Mouse (Mus musculus): Measurements from ENCODE around the gene Gcc1.

The Gcc1 gene

DNA sequence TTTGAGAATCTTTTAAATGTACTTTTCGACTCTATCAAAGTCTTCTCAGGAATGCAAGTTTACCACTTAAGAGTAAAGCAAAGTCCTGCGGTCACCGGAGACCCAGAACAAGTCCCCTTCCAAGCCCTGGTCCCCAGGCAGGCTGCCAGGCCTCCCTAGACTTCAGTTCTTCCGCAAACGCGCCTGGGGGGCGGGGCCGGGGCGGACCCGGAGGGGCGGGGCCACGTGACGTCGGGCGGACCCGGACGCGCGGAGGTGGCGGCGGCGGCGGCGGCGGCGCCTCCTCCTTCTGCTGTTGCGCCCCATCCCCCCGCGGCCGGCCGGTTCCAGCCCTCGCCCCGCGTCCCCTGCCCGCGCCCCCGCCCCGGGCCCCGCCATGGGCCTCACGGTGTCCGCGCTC is 4.9 kb downstream of the Gcc1 start, which contains the start of gene Arf5:
TSS of gene Arf5 (plus strand) at position 248 of the 400 bp plus-strand sequence.
- in situ Hi-C loops (cut with MseI, MboI): loop anchor here in 1 of 2 experiments (10.0 kb wide), 1 partner anchor 51 kb away; the partner anchor contains the start of gene Snd1

DNA sequence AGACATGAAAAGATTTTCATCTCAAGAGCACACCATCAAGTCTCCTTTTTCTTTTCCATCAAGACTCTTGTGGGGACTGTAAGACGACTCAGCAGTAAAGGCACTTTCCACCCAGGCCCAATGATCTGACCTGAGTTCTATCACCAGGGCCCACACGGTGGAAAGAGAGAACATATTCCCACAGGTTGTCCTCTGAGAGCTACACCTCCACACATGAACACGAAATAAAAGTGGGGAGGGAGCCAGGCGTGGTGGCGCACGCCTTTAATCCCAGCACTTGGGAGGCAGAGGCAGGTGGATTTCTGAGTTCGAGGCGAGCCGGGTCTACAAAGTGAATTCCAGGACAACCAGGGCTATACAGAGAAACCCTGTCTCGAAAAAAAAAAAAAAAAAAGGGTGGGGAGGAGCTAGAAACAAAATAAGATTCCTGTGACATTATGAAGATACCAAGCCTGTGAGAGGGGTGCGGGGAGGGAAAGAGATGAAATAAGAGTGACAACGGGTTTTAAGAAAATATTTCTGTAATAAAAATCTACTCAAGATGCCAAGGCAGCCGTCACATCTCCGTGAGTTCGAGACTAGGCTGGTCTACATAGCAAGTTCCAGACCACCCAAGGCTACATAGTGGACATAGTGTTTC is 5.4 kb downstream of the Gcc1 start:
- in situ Hi-C loops (cut with MseI, MboI): loop anchor here in 1 of 2 experiments (10.0 kb wide), 1 partner anchor 52 kb away; the partner anchor contains the start of gene Snd1

DNA sequence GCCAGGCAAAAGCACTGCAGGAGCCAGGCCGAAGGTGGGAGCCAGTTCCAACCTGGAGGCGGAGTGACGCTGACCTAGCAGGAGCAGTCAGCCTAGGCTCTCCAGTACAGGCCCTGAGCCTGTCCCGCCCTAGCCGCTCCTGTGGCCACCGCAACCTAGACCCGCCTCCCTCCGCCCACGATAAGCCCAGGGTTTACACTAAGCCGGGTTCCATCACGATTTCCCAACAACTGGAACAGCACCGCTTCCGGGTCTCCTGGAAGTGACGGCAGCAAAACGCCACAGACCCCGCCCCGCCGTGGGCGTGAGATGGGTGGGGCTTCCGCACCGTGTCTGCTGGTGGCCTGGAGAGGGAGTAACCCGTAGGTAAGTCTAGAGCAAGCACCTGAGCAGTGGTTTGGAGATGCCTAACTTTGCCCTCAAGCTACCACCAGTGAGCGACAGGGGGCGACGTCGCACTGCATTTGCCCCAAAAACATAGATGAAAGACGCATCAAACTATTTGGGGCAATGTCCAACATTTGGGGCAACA is 6.7 kb downstream of the Gcc1 start:
- in situ Hi-C loops (cut with MseI, MboI): loop anchor here in 1 of 2 experiments (10.0 kb wide), 1 partner anchor 53 kb away; the partner anchor contains the start of gene Snd1

DNA sequence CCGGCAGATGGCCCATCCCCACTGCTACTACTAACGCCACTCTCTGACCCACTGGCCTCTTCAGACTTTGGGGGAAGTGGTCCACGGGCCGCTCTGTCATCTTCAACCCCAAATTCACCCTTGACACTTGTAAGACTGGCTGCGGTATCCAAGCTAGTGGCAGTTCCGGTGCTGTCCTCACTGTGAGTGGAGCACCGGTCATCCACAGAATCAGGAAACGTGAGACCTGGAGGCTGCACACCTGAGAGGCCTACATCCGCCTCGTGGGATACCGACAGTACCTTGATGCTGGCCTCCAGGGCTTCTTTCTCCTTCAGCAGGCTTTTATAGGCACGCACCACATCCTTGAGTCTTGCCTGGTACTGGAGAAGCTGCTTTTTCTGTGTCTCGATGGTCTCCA is 7.3 kb downstream of the Gcc1 start:
- in situ Hi-C loops (cut with MseI, MboI): loop anchor here in 1 of 2 experiments (10.0 kb wide), 1 partner anchor 54 kb away; the partner anchor contains the start of gene Snd1

DNA sequence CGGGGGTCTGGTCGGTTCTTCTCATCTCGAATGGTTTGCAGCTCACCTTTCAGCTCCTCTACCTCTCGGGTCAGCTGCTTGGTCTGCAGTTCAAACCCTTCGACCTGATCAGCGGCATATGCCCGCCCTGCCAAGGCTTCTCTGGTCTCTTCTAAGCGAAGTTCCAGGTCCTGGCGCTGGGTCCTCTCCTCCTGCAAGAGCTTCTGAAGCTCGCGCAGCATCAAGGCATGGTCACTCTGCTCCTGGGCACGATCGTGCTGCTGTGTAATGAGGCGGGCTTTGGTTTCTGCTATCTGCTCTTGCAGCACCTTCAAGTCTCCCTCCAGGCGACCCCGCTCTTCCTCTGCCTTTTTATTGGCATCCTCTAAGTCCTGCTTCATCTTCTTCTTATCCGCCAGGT is 7.8 kb downstream of the Gcc1 start:
- in situ Hi-C loops (cut with MseI, MboI): loop anchor here in 1 of 2 experiments (10.0 kb wide), 1 partner anchor 54 kb away; the partner anchor contains the start of gene Snd1

DNA sequence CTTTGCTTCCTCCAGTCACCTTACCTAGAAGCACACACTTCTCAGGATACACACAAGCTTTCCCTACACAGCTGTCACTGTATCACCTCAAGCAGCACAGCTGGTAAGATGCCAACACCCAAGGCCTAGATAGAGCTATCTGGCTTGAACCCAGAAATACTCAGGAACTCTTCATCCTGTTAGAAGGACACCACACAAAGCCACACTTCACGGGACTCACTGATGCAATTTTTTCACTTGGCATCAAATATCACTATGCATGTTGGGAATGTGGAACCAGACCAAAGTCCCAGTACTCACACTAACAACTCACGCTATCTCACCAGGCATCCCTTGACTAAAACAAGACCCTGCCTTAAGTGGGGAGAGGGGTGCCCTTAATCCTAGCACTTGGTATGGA is 8.5 kb downstream of the Gcc1 start:
- in situ Hi-C loops (cut with MseI, MboI): loop anchor here in 1 of 2 experiments (10.0 kb wide), 1 partner anchor 55 kb away; the partner anchor contains the start of gene Snd1

DNA sequence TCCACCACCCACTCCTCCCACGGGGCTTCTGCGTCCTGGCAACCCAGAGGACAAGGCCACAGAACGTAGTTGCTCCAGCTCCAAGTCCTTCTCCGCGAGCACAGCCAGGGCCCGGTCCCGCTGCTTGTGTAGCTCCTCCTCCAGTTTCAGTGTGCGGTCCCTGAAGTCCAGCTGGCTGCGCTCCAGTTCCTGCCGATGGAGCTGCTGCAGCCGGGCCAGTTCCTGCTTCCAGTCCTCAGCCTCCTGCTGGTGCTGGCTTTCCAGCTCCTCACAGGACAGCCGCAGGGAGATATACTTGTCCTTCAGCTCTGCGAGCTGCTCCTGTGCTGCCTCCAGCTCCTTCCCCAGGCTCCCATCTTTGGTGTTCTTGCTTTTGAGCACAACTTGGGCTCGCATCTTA is 9.7 kb downstream of the Gcc1 start:
- in situ Hi-C loops (cut with MseI, MboI): no loop called here

DNA sequence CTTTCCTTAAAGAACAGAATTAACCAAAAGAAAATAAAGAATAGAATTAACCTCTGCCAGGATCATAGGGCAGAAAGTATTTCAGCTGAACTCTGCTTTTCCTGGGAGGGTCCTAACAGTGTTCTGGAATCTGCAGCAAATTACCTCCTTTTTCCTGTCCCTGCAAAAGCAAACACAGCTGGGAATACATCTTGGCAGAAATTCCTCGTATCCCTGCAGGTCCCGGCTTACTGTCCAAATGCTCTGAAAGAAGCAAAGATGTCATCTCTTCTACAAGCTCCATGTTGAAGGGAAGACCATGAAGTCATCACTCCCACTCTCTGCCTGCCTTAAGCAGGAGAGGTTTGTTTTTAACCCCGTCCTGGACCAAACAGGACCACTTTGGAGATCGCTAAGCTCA is 11.2 kb downstream of the Gcc1 start:
- in situ Hi-C loops (cut with MseI, MboI): no loop called here

DNA sequence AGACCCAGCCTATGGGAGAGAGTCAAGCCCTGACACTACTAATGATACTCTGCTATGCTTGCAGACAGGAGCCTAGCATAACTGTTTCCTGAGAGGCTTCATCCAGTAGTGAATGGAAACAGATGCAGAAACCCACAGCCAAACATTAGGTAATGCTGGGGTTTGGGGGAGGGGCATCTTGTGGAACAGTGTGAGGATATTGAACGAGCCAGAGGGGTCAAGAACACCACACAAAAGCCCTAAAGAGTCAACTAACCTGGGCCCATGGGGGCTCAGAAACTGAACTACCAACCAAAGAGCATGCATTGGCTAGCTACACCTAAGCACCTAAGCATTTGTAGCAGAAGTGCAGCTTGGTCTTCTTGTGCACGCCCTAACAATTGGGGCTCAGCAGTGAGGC is 17.0 kb downstream of the Gcc1 start:
- in situ Hi-C loops (cut with MseI, MboI): no loop called here

DNA sequence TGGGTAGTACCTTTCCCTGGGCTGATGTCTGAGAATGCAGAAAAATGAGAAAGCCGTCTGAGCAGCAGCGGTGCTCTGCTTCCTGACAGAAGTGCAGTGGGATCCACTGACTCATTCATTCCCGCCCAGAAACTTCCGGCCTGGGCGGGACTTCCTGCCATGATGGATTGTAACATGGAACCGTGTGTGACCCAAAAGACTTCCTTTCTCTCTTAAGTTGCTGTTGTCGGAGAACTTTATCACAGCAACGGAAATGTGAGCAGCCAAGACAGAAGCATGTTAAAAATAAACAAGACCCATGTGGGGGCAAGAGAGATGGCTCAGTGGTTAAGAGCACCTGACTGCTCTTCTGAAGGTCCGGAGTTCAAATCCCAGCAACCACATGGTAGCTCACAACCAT is 18.1 kb downstream of the Gcc1 start:
- in situ Hi-C loops (cut with MseI, MboI): no loop called here

DNA sequence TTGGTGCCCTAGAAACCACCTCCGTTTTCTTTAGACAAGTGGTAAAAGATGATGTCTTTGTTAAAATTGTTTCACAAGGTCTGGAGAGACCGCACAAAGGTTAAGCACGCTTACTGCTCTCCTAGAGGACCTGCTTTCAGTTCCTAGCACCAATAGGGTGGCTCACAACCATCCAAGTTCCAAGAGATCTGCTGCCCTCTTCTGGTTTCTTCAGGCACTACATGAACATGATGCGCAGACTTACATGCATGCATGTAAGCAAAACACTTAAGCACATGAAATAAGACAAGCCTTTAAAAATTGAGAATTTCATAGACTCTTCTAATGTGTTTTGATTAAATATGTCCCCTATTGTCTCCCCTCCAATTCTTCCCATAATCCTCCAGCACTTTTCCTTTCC is 28.4 kb downstream of the Gcc1 start:
- in situ Hi-C loops (cut with MseI, MboI): loop anchor here in 1 of 2 experiments (25.0 kb wide), 1 partner anchor 737 kb away; no protein-coding TSS in a partner anchor

DNA sequence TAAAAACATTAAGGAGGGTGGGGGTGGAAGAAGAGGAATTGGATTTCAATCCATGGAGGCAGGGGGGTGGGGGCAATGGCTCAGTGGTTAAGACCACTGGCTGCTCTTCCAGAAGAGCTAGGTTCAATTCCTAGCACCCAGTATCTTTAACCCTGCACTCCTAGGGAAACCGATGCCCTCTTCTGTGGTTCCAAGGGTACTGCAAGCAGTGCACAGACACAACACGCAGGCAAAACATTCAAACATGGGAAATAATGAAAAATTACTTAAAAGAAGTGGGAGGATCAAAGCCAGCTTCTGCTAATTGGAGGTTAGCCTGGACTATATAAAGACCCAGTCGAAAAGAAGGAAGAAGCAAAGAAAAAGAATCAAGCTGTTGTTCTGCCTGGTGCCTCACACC is 29.5 kb downstream of the Gcc1 start:
- in situ Hi-C loops (cut with MseI, MboI): loop anchor here in 1 of 2 experiments (25.0 kb wide), 1 partner anchor 736 kb away; no protein-coding TSS in a partner anchor

DNA sequence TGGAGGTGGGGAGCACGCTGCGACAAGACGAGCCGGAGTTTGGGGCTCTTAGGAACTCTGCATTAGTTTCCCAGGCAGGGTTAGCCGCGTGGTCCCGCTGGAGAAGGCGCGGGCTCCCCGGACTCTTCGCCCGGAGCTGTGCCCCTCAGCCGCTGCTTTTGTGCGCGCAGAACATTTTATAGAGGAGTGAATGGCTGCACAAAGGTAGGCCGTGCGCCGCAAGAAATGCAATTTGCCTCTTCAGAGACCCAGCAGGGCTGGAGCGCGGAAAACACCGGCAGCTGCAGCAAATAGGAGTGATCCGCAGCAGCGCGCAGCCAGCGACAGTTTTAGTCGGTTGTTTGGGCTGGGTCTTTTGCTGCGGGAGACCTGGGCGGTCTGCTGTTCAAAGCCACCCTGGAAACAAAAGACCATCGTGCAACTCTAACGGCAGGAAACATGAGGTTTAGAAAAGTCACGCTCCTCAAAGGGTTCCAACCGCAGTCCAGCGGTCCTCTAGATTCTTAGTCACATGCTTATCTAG is 30.4 kb downstream of the Gcc1 start, which contains the start of gene Zfp800:
TSS of gene Zfp800 (minus strand) at position 325 of the 523 bp plus-strand sequence.
- in situ Hi-C loops (cut with MseI, MboI): loop anchor here in 1 of 2 experiments (25.0 kb wide), 1 partner anchor 735 kb away; no protein-coding TSS in a partner anchor

DNA sequence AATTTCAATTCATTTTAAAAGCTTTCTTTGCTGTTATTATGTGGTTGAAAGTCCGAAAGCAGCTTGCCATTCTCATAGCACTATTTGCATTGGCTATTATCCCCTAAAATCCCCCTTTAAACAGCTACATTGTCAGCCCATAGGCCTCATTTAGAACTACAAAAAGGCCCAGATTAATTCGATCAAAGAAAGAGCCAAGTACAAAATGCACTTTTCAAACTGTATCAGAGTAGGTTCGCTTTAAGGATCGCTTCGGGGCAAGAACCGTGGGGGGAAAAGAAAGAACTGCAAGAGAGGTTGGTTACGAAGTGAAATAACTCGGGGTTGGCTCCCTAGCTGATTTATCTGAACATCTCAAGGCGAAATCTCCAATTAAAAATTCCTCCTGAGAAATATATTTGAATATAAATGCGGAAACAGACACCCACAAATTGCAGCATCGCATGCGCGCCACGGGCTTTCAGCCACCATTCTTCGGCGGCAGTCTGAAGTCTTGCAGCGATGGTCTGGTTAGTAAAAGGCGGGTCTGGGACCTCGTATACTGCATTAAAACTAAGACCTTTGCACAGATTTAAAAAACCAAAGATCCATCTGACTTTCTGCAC is 31.2 kb downstream of the Gcc1 start:
- in situ Hi-C loops (cut with MseI, MboI): loop anchor here in 1 of 2 experiments (25.0 kb wide), 1 partner anchor 735 kb away; no protein-coding TSS in a partner anchor

DNA sequence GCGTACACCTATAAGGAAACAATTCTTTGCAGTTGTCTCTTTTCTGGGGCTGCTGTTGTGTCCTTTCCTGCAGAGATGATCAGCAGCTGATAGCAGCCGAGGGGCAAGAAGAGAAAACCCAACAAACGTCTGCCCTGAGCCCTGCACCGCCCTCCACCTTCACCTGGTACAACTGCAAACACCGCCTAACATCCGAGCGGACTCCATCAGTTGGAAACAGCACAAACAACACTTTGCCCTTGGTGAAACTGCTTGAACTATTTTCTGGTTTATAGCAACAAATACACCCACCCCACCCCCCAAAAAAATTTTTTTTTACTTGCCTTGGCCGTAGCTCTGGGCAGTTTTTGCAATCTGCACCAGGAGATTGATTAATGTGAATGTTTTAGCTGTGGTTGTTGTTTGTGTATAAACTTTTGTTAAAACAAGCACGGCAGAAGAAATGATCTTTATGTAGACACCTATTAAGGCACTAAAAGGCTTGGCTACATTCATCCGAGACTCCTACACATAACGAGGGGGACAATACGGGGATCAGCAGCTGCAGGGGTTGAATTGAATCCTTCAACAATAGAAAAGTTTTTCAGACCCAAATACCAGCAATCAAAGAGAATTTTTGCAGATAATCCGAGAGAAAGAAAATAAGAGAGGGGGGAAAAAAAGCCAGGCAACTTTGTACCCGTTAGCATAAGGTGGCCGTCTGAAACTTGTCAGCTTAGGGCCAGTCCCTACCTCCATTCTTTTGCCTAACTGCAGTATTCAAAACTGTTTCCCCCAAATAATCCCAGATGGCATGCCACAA is 31.9 kb downstream of the Gcc1 start:
- in situ Hi-C loops (cut with MseI, MboI): loop anchor here in 1 of 2 experiments (25.0 kb wide), 1 partner anchor 734 kb away; no protein-coding TSS in a partner anchor

DNA sequence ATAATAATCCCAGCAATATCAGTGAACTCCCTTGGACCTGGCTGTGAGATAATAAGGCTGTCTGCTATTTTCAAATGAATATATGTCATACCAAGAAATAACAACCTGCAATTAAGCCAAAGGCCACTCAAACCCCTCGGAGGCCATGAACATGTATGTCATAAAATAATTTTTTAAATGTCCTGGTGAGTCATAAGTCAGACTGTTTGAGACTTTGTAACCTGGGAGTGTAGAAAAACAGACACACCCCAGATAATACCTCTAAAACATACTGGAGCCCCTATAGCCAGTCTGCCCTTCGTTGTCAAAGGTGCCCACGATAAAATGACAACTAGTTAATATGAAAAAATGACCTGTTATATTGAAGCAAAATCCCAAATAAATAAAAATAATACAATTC is 39.2 kb downstream of the Gcc1 start:
- in situ Hi-C loops (cut with MseI, MboI): loop anchor here in 1 of 2 experiments (25.0 kb wide), 1 partner anchor 727 kb away; no protein-coding TSS in a partner anchor

DNA sequence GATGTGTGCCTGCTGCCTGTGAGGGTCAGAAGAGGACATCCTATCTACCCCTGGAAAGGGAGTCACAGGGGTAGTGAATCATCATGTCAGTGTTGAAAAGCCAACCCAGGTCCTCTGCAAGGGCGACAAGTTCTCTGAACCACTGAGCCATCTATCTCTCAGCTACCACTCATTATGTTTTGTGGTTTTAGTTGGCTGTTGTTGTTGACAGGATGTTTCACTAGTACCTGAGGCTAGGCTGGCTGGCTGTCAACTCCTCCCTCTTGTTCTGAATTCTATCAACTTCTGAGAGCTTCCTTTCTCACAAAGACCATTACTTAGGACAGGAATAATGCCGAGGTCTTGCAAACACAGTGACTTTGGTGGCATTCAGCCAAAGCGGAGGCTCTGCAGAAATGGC is 43.0 kb downstream of the Gcc1 start:
- in situ Hi-C loops (cut with MseI, MboI): loop anchor here in 1 of 2 experiments (25.0 kb wide), 1 partner anchor 723 kb away; no protein-coding TSS in a partner anchor

DNA sequence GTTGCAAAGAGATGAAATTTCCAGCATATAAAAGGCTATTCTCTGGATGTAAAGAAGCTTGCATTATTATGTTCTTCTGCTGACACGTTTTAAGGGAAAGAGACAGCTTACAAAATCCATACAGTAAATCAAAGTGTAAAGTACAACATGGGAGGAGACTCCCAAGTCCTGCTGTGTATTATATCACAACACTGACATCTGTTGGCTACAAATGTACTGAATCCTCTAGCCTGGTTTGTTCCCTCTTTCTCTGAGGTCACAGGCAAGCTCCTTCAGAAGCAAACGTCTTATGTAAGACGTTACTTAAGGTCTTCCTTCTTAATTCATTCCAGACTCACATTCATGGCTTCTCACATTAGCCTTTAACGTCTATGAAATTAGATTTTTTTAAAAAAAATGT is 46.2 kb downstream of the Gcc1 start:
- in situ Hi-C loops (cut with MseI, MboI): loop anchor here in 1 of 2 experiments (25.0 kb wide), 1 partner anchor 720 kb away; no protein-coding TSS in a partner anchor

DNA sequence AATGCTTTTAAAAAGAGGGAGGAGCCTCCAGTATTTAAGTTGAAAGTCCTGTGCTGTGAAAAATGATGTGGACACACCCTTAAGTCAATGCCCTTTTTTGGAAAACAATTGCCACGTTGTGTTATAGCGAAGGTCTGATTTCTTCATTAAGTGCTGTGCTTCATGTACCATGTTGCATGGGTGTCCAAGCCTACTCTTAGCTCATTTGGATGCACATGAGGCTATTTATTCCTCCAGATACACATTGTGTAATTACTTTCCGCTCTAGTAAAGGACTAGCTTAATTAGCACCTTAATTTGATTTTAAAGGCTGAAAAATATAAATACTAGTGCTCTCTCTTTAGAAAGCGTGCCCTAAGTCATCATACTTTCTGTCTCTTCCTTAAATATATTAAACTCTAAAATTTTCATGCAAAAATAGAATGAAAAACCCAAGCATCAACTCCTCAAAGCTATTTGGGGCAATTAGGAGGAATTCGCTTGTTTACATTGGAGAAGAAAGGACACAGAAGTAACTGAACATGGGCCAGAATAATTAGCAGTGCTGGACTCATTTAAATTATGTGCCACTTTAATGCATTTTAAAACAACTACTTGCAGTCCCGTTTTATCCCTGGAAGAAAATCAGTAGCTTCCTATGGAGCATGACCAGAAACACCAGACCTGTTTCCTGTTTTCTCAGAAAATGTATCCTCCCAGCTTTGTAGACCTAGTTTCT is 58.1 kb downstream of the Gcc1 start:
- in situ Hi-C loops (cut with MseI, MboI): no loop called here

DNA sequence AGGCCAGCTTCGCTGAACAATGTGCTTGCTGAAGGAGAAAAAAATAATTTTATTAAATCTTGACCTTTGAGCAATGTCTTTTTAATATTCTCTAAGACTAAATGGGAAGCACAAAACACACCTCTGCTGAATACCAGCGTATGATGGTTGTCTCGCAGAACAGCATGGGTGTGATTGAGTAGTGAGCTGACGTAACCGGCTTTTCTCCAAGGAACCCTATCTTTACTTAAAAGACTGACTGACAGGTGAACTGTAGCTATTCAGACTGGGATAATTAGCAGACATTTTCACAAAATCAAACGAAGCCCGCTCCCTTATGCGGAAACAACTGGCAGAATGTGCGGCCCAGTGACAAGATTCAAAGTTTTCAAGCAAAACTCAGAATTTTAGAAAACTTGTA is 60.6 kb downstream of the Gcc1 start:
- in situ Hi-C loops (cut with MseI, MboI): no loop called here

Data from mouse trophoblast stem cell (cell line).